Mouse (Mus musculus) myocyte (in vitro differentiated cells): ENCODE measurements around the gene Lmo3.

Source experiments
- CEBPB ChIP-seq: IDR thresholded peaks from 2 replicates; pipeline ENCODE4 v1.6.1; 2011; ENCODE audit warnings: mild to moderate bottlenecking, moderate library complexity; ENCODE audit not compliant: poor library complexity, insufficient read depth, severe bottlenecking
- E2F4 ChIP-seq: IDR thresholded peaks from one replicate; pipeline ENCODE4 v1.6.1; 2011; ENCODE audit warnings: mild to moderate bottlenecking, control low read depth, moderate library complexity; ENCODE audit not compliant: insufficient read depth
- MAX ChIP-seq: IDR thresholded peaks from one replicate; pipeline ENCODE4 v1.6.1; 2011; ENCODE audit warnings: low read depth, mild to moderate bottlenecking, control low read depth
- MYOD1 ChIP-seq, 3 experiments: IDR thresholded peaks; one replicate each; pipeline ENCODE4 v1.6.1; 2011; ENCODE audit warnings: control low read depth in 2 of 3, low read depth in 2 of 3, mild to moderate bottlenecking in 2 of 3, moderate library complexity in 1 of 3; ENCODE audit not compliant: insufficient read length in 2 of 3, control insufficient read depth in 1 of 3
- MYOG ChIP-seq, 3 experiments: IDR thresholded peaks; one replicate each; pipeline ENCODE4 v1.6.1; 2011; ENCODE audit warnings: control low read depth in 2 of 3, low read depth in 2 of 3, mild to moderate bottlenecking in 2 of 3; ENCODE audit not compliant: insufficient read length in 2 of 3, control insufficient read depth in 1 of 3, insufficient read depth in 1 of 3
- POLR2A ChIP-seq: IDR thresholded peaks from one replicate; pipeline ENCODE4 v1.6.1; 2011; ENCODE audit warnings: low read depth, mild to moderate bottlenecking, control low read depth, moderate library complexity; ENCODE audit not compliant: insufficient read length
- POLR2AphosphoS2 ChIP-seq: IDR thresholded peaks from one replicate; pipeline ENCODE4 v1.6.1; 2011; ENCODE audit warnings: low read depth, control low read depth; ENCODE audit not compliant: insufficient read length
- REST ChIP-seq: IDR thresholded peaks from one replicate; pipeline ENCODE4 v1.6.1; 2011; ENCODE audit warnings: mild to moderate bottlenecking, control low read depth, moderate library complexity; ENCODE audit not compliant: insufficient read depth, insufficient read length
- SRF ChIP-seq: IDR thresholded peaks from one replicate; pipeline ENCODE4 v1.6.1; 2011; ENCODE audit warnings: low read depth; ENCODE audit not compliant: control insufficient read depth, insufficient read length
- TCF12 ChIP-seq: IDR thresholded peaks from one replicate; pipeline ENCODE4 v1.6.1; 2011; ENCODE audit warnings: mild to moderate bottlenecking, control low read depth; ENCODE audit not compliant: poor library complexity, insufficient read depth, severe bottlenecking
- TCF3 ChIP-seq: IDR thresholded peaks from one replicate; pipeline ENCODE4 v1.6.1; 2011; ENCODE audit warnings: low read depth, control low read depth; ENCODE audit not compliant: insufficient read length
- USF1 ChIP-seq: IDR thresholded peaks from one replicate; pipeline ENCODE4 v1.6.1; 2011; ENCODE audit warnings: low read depth, mild to moderate bottlenecking, control low read depth, moderate library complexity

DNA sequence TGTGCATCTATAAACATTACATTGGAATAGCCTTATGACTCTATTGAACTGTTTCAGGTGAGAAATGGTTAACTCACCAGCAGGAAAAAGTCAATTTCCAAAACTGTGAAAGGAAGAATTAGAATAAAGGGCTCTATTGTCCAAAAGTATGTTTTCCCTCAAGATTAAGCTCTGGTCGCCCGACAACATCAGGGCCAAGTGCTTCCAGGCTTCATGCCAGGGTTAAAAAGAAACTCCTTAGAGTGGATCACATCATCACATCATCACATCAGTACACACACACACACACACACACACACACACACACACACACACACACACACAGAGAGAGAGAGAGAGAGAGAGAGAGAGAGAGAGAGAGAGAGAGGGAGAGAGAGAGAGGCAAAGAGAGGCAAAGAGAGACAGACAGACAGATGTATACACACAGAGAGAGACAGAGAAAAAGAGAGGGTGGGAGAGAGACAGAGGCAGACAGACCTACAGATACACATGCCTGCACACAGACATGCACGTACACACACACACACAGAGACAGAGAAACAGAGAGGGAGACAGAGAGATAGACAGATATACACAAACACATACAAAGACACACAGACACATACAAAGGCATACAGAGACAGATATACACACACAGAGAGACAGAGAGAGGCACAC is 255.9 kb downstream of the Lmo3 start:
- TF ChIP-seq MYOD1 (IDR thresholded peaks at IDR 0.05; ENCODE audit: control insufficient read depth in 1 of 3, insufficient read length in 2 of 3, low read depth in 2 of 3) (no peak), MAX (no peak), E2F4 (no peak), SRF (no peak), TCF12 (no peak), USF1 (no peak), CEBPB (no peak), POLR2A (no peak), REST (no peak), TCF3 (no peak), POLR2AphosphoS2 (no peak), MYOG (IDR thresholded peaks at IDR 0.05; ENCODE audit: control insufficient read depth in 1 of 3, insufficient read depth in 1 of 3, insufficient read length in 2 of 3, low read depth in 2 of 3) (no peak)
